Mouse (Mus musculus) neural tube, embryonic 13.5 days (tissue): ENCODE data around the gene Cyp2b10. TPM values are rescaled to one million over a fixed set of nuclear protein-coding genes. Genes with fewer than 3 reads are reported as not detected.
"Not testable (repeated sequence)": the region's sequence is repeated elsewhere in the genome, so short reads cannot be mapped to it uniquely, and the experiment has no call there.

Source experiments
- ATAC-seq: fragments of 200-750 bp; cut with Nextera tagmentation; 2 replicates; pipeline ENCODE4 v1.8.0; 2017; ENCODE audit warnings: low read depth, mild to moderate bottlenecking, moderate TSS enrichment, moderate library complexity
- H3K27ac ChIP-seq: fragments of 300-500 bp; sonication (generic); replicated peaks from 2 replicates; pipeline ENCODE4 v1.5.1; 2015; ENCODE audit warnings: moderate library complexity, mild to moderate bottlenecking, inconsistent platforms
- H3K27me3 ChIP-seq: fragments of 300-500 bp; sonication (generic); 2 replicates; pipeline ENCODE4 v1.6.1; 2015; ENCODE audit warnings: mild to moderate bottlenecking, inconsistent platforms
- H3K36me3 ChIP-seq: fragments of 300-500 bp; sonication (generic); 2 replicates; pipeline ENCODE4 v1.6.1; 2015; ENCODE audit warnings: mild to moderate bottlenecking, inconsistent platforms
- H3K4me1 ChIP-seq: fragments of 300-500 bp; sonication (generic); replicated peaks from 2 replicates; pipeline ENCODE4 v1.6.1; 2015; ENCODE audit warnings: inconsistent platforms
- H3K4me2 ChIP-seq: fragments of 300-500 bp; sonication (generic); 2 replicates; pipeline ENCODE4 v1.6.1; 2015; ENCODE audit warnings: inconsistent platforms, mild to moderate bottlenecking, moderate library complexity
- H3K4me3 ChIP-seq: fragments of 300-500 bp; sonication (generic); 2 replicates; pipeline ENCODE4 v1.5.1; 2015; ENCODE audit warnings: mild to moderate bottlenecking, inconsistent platforms
- H3K9ac ChIP-seq: fragments of 300-500 bp; sonication (generic); 2 replicates; pipeline ENCODE4 v1.6.1; 2015; ENCODE audit warnings: moderate library complexity, mild to moderate bottlenecking, inconsistent platforms
- H3K9me3 ChIP-seq: fragments of 300-500 bp; sonication (generic); 2 replicates; pipeline ENCODE4 v1.6.1; 2016; ENCODE audit warnings: inconsistent platforms
- WGBS: fragments of 180-500 bp; shearing (Covaris S2); methylation state at CpG from one replicate; pipeline ENCODE4 v1.1.7; 2015; 5-methylcytosine and 5-hydroxymethylcytosine counted together
- polyA plus RNA-seq: library from polyadenylated mRNA; unstranded; fragments of >200 nt; fragmentation: Nextera tagmentation; extraction: Ambion mirVana; gene quantifications from 2 replicates; pipeline ENCODE4 v1.2.1, GENCODE M21; 2015

Cyp2b10 gene
- not detected in 2 replicates for polyA plus RNA-seq

DNA sequence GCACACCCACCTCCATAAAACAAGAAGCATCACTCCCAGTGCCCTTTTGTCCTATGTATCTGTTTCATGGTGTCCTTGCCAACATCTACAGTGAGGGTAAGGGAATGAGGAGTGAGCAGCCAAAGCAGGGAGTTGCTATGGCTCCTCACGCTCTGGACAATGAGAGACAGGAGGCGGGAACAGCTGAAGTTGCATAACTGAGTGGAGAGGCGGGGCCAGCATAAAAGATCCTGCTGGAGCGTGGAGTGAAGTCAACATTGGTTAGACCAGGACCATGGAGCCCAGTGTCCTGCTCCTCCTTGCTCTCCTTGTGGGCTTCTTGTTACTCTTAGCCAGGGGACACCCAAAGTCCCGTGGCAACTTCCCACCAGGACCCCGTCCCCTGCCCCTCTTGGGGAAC, at the start of gene Cyp2b10:
Cyp2b10 (plus strand) TSS at position 210 of the 400 bp plus-strand sequence.
- Histone ChIP-seq H3K27ac (no peak within 1 kb of the TSS), H3K36me3 (no peaks in the 10 kb centered on the region), H3K4me3 (no peak within 1 kb of the TSS), H3K9me3 (no peaks in the 10 kb centered on the region), H3K4me1 (no peaks in the 10 kb centered on the region), H3K27me3 (no peaks in the 10 kb centered on the region), H3K9ac (no peak within 1 kb of the TSS), H3K4me2 (no peak within 1 kb of the TSS)
- WGBS, result 81% methylated on average over 6 of the region's 6 CpGs
- no peak for ATAC-seq

DNA sequence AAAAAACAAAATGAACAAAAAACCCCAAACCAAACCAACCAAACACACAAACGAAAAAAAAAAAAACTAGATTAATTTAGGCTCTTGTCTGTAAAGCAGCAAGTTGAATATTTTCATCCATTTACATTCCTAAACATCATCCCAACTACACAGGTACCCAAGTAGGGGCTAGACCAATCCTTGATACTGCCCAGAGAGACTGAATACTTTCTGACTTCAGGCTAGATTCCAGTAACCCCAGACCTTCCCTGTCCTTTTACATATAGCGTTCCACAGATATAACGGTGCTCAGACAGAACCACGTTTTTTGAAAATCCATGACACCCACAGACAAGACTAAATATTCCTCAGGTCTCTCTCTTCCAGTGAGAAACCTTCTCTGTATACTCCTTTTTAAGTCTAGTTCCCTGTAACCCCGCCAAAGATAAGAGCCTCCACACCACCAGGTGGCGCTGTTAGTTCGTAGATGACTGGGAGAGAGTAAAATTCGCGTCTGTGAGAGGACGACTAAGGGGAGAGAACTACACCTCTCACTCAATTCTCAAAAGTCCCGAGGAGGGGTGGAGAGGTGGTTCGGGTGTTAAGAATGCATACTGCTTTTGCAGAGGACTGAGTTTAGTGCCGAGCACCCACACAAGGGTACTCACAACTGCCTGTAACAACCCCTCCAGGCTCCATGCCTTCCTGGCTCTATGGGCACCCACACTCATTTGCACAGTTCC, 49.5 kb upstream of the Cyp2b10 start:
- Histone ChIP-seq H3K4me3 (peak overlapping the region; percentile 44), H3K4me1 (no peaks in the 10 kb centered on the region), H3K4me2 (peak overlapping the region; percentile 62), H3K36me3 (no peaks in the 10 kb centered on the region), H3K27me3 (no peaks in the 10 kb centered on the region), H3K27ac (no peak overlapping the region), H3K9ac (peak overlapping the region; percentile 65), H3K9me3 (no peaks in the 10 kb centered on the region)
- 10% methylated on average over 13 of the region's 13 CpGs for WGBS
- ATAC-seq, result peak; percentile 87

- Histone ChIP-seq H3K4me2 (peak overlapping the region; percentile 62), H3K9ac (peak overlapping the region; percentile 65), H3K4me1 (no peaks in the 10 kb centered on the region), H3K27me3 (no peaks in the 10 kb centered on the region), H3K4me3 (peak overlapping the region; percentile 44), H3K27ac (no peak overlapping the region), H3K36me3 (no peaks in the 10 kb centered on the region), H3K9me3 (no peaks in the 10 kb centered on the region)
- peak; percentile 50 for ATAC-seq
- 27% methylated on average over 11 of the region's 11 CpGs for WGBS
Measured at GRCm38 (mm10) chr7:25848444-25848812, 49.0 kb upstream of the Cyp2b10 start.

- H3K27me3 ChIP-seq, result no peaks in the 10 kb centered on the region
- no peak overlapping the region for H3K4me2 ChIP-seq
- H3K27ac ChIP-seq, result no peak overlapping the region
- no peaks in the 10 kb centered on the region for H3K9me3 ChIP-seq
- no peak overlapping the region for H3K4me3 ChIP-seq
- no peak overlapping the region for H3K9ac ChIP-seq
- H3K4me1 ChIP-seq, result no peaks in the 10 kb centered on the region
- ATAC-seq, result no peak
- WGBS, result 35% methylated on average over 8 of the region's 8 CpGs
- H3K36me3 ChIP-seq, result no peaks in the 10 kb centered on the region
Measured at GRCm38 (mm10) chr7:25855082-25855481, 42.3 kb upstream of the Cyp2b10 start.

DNA sequence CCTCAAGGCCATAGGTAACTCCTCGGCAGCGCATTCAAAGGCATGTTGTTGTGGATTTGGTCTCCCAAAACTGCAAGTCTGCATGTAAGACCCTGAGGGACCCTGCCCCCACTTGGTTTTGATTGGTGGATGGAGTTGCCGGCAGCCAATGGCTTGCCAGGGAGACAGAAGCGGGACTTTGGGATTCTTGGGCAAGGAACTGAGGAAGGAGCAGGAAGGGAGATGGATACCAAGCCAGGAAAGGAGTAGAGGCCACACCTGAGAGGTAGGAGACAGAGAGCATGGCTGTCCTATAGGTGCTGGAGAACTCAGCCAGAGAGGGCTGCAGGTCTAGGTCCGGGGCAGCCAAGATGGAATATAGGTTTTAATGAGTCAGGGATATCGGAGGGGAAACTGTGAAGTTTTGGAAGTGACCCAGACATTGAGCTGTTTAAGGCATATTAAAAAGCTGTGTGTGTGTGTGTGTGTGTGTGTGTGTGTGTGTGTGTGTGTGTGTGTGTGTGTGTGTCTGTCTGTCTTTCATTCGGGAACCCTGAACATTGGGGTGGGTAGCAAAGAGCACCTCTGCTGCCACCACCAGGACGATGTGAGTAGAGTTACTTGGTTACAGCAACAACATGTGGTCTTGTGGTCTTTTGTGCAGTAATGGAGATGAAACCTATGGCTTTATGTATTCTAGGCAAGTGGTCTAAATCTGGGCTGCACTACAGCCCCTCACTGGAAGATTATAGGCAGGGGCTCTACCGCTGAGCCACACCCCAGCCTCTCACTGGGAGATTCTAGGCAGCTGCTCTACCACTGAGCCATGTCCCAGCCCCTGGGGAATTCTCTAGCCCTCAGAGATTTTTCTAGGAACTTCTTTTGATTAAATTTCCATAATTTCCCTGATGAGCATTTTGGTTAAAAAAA, 37.2 kb upstream of the Cyp2b10 start:
- Histone ChIP-seq H3K9me3 (no peaks in the 10 kb centered on the region), H3K4me1 (no peaks in the 10 kb centered on the region), H3K9ac (no peak overlapping the region), H3K4me2 (peak overlapping the region; percentile 31), H3K27me3 (no peaks in the 10 kb centered on the region), H3K4me3 (no peak overlapping the region), H3K27ac (no peak overlapping the region), H3K36me3 (no peaks in the 10 kb centered on the region)
- ATAC-seq, result no peak
- WGBS, result 21% methylated on average over 9 of the region's 9 CpGs

- no peak overlapping the region for H3K9ac ChIP-seq
- no peak overlapping the region for H3K4me2 ChIP-seq
- no peak overlapping the region for H3K4me3 ChIP-seq
- H3K27ac ChIP-seq, result no peak overlapping the region
- WGBS, result 76% methylated on average over 2 of the region's 2 CpGs
- H3K4me1 ChIP-seq, result no peaks in the 10 kb centered on the region
- no peaks in the 10 kb centered on the region for H3K36me3 ChIP-seq
- no peak for ATAC-seq
- no peaks in the 10 kb centered on the region for H3K9me3 ChIP-seq
- no peaks in the 10 kb centered on the region for H3K27me3 ChIP-seq
Measured at GRCm38 (mm10) chr7:25862365-25862764, 35.1 kb upstream of the Cyp2b10 start.

GRCm38 (mm10) chr7:25863756-25864155, 33.7 kb upstream of the Cyp2b10 start:
- Histone ChIP-seq H3K36me3 (no peaks in the 10 kb centered on the region), H3K4me1 (no peaks in the 10 kb centered on the region), H3K4me3 (no peak overlapping the region), H3K9ac (no peak overlapping the region), H3K27me3 (no peaks in the 10 kb centered on the region), H3K4me2 (no peak overlapping the region), H3K27ac (no peak overlapping the region), H3K9me3 (peaks cover 9% of the 10 kb centered on the region; the same call in 1 of the 2 replicates)
- 80% methylated on average over 3 of the region's 3 CpGs for WGBS
- no peak for ATAC-seq

GRCm38 (mm10) chr7:25864861-25865260, 32.6 kb upstream of the Cyp2b10 start:
- ATAC-seq, result no peak
- H3K9ac ChIP-seq, result no peak overlapping the region
- H3K4me3 ChIP-seq, result no peak overlapping the region
- no peak overlapping the region for H3K27ac ChIP-seq
- 44% methylated on average over 5 of the region's 5 CpGs for WGBS
- no peaks in the 10 kb centered on the region for H3K36me3 ChIP-seq
- no peak overlapping the region for H3K4me2 ChIP-seq
- H3K27me3 ChIP-seq, result no peaks in the 10 kb centered on the region
- no peaks in the 10 kb centered on the region for H3K4me1 ChIP-seq
- peaks cover 9% of the 10 kb centered on the region; the same call in 1 of the 2 replicates for H3K9me3 ChIP-seq

DNA sequence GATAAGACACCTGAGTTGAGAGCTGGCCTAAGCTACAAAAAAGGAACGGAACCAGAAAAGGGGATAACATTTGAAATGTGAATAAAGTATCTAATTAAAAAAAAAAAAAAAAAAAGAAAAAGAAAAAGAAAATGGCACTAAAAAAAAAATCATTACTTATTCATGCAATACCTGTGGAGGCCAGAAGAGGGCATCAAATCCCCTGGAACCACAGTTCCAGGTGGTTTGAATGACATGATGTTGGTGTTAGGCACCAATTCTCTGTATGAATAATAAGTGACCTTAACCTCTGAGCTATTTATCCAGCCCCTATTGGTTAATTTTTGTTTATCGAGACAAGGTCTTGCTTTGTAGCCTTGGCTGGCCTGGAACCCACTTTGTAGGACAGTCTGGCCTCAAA, 27.6 kb upstream of the Cyp2b10 start:
- no peaks in the 10 kb centered on the region for H3K36me3 ChIP-seq
- peaks cover 9% of the 10 kb centered on the region; the same call in 1 of the 2 replicates for H3K9me3 ChIP-seq
- no peaks in the 10 kb centered on the region for H3K4me1 ChIP-seq
- no peak for ATAC-seq
- no peaks in the 10 kb centered on the region for H3K27me3 ChIP-seq
- no peak overlapping the region for H3K9ac ChIP-seq
- no peak overlapping the region for H3K4me2 ChIP-seq
- no peak overlapping the region for H3K27ac ChIP-seq
- WGBS, result 79% methylated on average over 2 of the region's 2 CpGs
- no peak overlapping the region for H3K4me3 ChIP-seq

GRCm38 (mm10) chr7:25872624-25873023, 24.8 kb upstream of the Cyp2b10 start:
- H3K27ac ChIP-seq, result no peak overlapping the region
- no peaks in the 10 kb centered on the region for H3K4me1 ChIP-seq
- H3K27me3 ChIP-seq, result no peaks in the 10 kb centered on the region
- H3K9me3 ChIP-seq, result peaks cover 9% of the 10 kb centered on the region; the same call in 1 of the 2 replicates
- no peak overlapping the region for H3K4me3 ChIP-seq
- no peaks in the 10 kb centered on the region for H3K36me3 ChIP-seq
- no peak overlapping the region for H3K9ac ChIP-seq
- H3K4me2 ChIP-seq, result no peak overlapping the region
- ATAC-seq, result no peak

DNA sequence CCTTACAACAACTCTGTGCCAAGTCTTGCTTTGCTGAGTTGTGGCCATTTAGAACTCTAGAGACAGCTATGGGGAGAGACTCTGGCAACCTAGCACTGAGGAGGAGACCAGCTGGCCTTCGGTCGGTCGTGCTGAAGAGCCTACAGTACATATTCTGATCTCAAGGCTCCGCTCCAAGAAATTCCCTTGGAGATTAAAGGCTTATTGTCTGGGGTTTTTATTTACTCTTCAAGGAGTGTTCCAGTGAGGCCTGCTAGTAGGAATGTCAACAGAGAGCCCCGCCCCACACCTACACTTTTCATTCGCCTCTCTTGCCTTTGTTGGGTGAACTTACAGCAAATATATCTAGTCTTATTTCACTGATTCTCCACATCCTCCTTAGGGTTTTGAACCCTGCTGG, 18.7 kb upstream of the Cyp2b10 start:
- H3K36me3 ChIP-seq, result no peaks in the 10 kb centered on the region
- H3K9me3 ChIP-seq, result no peaks in the 10 kb centered on the region
- no peaks in the 10 kb centered on the region for H3K4me1 ChIP-seq
- no peak overlapping the region for H3K27ac ChIP-seq
- ATAC-seq, result no peak
- H3K27me3 ChIP-seq, result no peaks in the 10 kb centered on the region
- no peak overlapping the region for H3K4me3 ChIP-seq
- H3K4me2 ChIP-seq, result no peak overlapping the region
- WGBS, result 60% methylated on average over 6 of the region's 6 CpGs
- H3K9ac ChIP-seq, result no peak overlapping the region

- H3K4me2 ChIP-seq, H3K4me3 ChIP-seq, H3K4me1 ChIP-seq, H3K36me3 ChIP-seq, H3K9ac ChIP-seq, ATAC-seq, H3K27me3 ChIP-seq, H3K9me3 ChIP-seq, H3K27ac ChIP-seq: not testable (repeated sequence)
- WGBS, result 7% methylated on average over 7 of the region's 7 CpGs
Measured at GRCm38 (mm10) chr7:25880721-25881120, 16.7 kb upstream of the Cyp2b10 start.
